Mouse (Mus musculus): ENCODE data around the gene Rin2. TPM values are rescaled to one million over a fixed set of nuclear protein-coding genes. Genes with fewer than 3 reads are reported as not detected.

Gene Rin2
- polyA plus RNA-seq, 1 experiment from 2014 or later, result 56.0 TPM

- Histone ChIP-seq H3K36me3 (no peaks in the 10 kb centered on the region), H3K27ac (peak overlapping the region; percentile 91), H3K9me3 (no peaks in the 10 kb centered on the region), H3K4me1 (peaks cover 39% of the 10 kb centered on the region), H3K4me3 (no peak overlapping the region), H3K27me3 (no peaks in the 10 kb centered on the region), H3K4me2 (no peak overlapping the region), H3K9ac (no peak overlapping the region)
- 38% methylated on average over 13 of the region's 13 CpGs for WGBS
- no peak for ATAC-seq (ENCODE audit: insufficient number of reproducible peaks, low FRiP score, low TSS enrichment, low read depth)
These were observed 109.4 kb downstream of the Rin2 start for GRCm38 (mm10) chr2:145784246-145784935.

GRCm38 (mm10) chr2:145784964-145785363 lies 109.9 kb downstream of the Rin2 start:
- Histone ChIP-seq H3K4me3 (no peak overlapping the region), H3K27ac (peak overlapping the region; percentile 91), H3K9me3 (no peaks in the 10 kb centered on the region), H3K4me1 (peaks cover 39% of the 10 kb centered on the region), H3K27me3 (no peaks in the 10 kb centered on the region), H3K36me3 (no peaks in the 10 kb centered on the region), H3K4me2 (no peak overlapping the region; the same call in 1 of the 2 replicates), H3K9ac (no peak overlapping the region)
- 86% methylated on average over 1 of the region's 1 CpGs for WGBS
- ATAC-seq (ENCODE audit: insufficient number of reproducible peaks, low FRiP score, low TSS enrichment, low read depth), result no peak

GRCm38 (mm10) chr2:145785758-145786617 lies 111.0 kb downstream of the Rin2 start:
- Histone ChIP-seq H3K36me3 (no peaks in the 10 kb centered on the region), H3K4me2 (peak overlapping the region; percentile 58), H3K4me1 (peaks cover 39% of the 10 kb centered on the region), H3K9me3 (no peaks in the 10 kb centered on the region), H3K27me3 (no peaks in the 10 kb centered on the region), H3K27ac (peak overlapping the region; percentile 91), H3K9ac (peak overlapping the region; percentile 15; the same call in 1 of the 2 replicates), H3K4me3 (peak overlapping the region; percentile 36)
- ATAC-seq (ENCODE audit: insufficient number of reproducible peaks, low FRiP score, low TSS enrichment, low read depth), result peak; percentile 76
- 2% methylated on average over 18 of the region's 18 CpGs for WGBS

- H3K27ac ChIP-seq, result peak overlapping the region; percentile 91
- ATAC-seq (ENCODE audit: insufficient number of reproducible peaks, low FRiP score, low TSS enrichment, low read depth), result no peak
- H3K9ac ChIP-seq, result peak overlapping the region; percentile 15; the same call in 1 of the 2 replicates
- H3K4me2 ChIP-seq, result peak overlapping the region; percentile 58
- peak overlapping the region; percentile 36 for H3K4me3 ChIP-seq
- H3K4me1 ChIP-seq, result peaks cover 38% of the 10 kb centered on the region
- no peaks in the 10 kb centered on the region for H3K27me3 ChIP-seq
- WGBS, result 12% methylated on average over 3 of the region's 3 CpGs
- no peaks in the 10 kb centered on the region for H3K36me3 ChIP-seq
- H3K9me3 ChIP-seq, result no peaks in the 10 kb centered on the region
These were observed 111.6 kb downstream of the Rin2 start for GRCm38 (mm10) chr2:145786618-145786932.

GRCm38 (mm10) chr2:145787486-145787885 lies 112.5 kb downstream of the Rin2 start:
- WGBS, result 64% methylated on average over 7 of the region's 7 CpGs
- no peak; the same call in 1 of the 2 replicates for ATAC-seq (ENCODE audit: insufficient number of reproducible peaks, low FRiP score, low TSS enrichment, low read depth)
- peak overlapping the region; percentile 36; the same call in 1 of the 2 replicates for H3K4me3 ChIP-seq
- H3K9ac ChIP-seq, result no peak overlapping the region
- peak overlapping the region; percentile 91; the same call in 1 of the 2 replicates for H3K27ac ChIP-seq
- no peaks in the 10 kb centered on the region for H3K36me3 ChIP-seq
- peaks cover 36% of the 10 kb centered on the region for H3K4me1 ChIP-seq
- peak overlapping the region; percentile 58 for H3K4me2 ChIP-seq
- H3K27me3 ChIP-seq, result no peaks in the 10 kb centered on the region
- no peaks in the 10 kb centered on the region for H3K9me3 ChIP-seq

- H3K36me3 ChIP-seq, result no peaks in the 10 kb centered on the region
- no peak overlapping the region for H3K4me3 ChIP-seq
- no peak overlapping the region for H3K27ac ChIP-seq
- H3K4me1 ChIP-seq, result peaks cover 36% of the 10 kb centered on the region
- no peak overlapping the region for H3K9ac ChIP-seq
- WGBS, result 96% methylated on average over 3 of the region's 3 CpGs
- no peak for ATAC-seq (ENCODE audit: insufficient number of reproducible peaks, low FRiP score, low TSS enrichment, low read depth)
- H3K4me2 ChIP-seq, result no peak overlapping the region
- no peaks in the 10 kb centered on the region for H3K9me3 ChIP-seq
- no peaks in the 10 kb centered on the region for H3K27me3 ChIP-seq
These were observed 113.7 kb downstream of the Rin2 start for GRCm38 (mm10) chr2:145788562-145789346.

GRCm38 (mm10) chr2:145793702-145794101 lies 118.7 kb downstream of the Rin2 start:
- no peaks in the 10 kb centered on the region for H3K36me3 ChIP-seq
- no peaks in the 10 kb centered on the region for H3K9me3 ChIP-seq
- no peak for ATAC-seq (ENCODE audit: insufficient number of reproducible peaks, low FRiP score, low TSS enrichment, low read depth)
- no peaks in the 10 kb centered on the region for H3K27me3 ChIP-seq
- H3K4me3 ChIP-seq, result no peak overlapping the region
- H3K4me2 ChIP-seq, result no peak overlapping the region
- no peak overlapping the region for H3K9ac ChIP-seq
- WGBS, result 39% methylated on average over 1 of the region's 1 CpGs
- H3K27ac ChIP-seq, result no peak overlapping the region
- H3K4me1 ChIP-seq, result peaks cover 14% of the 10 kb centered on the region

- no peaks in the 10 kb centered on the region for H3K36me3 ChIP-seq
- H3K9me3 ChIP-seq, result no peaks in the 10 kb centered on the region
- ATAC-seq (ENCODE audit: insufficient number of reproducible peaks, low FRiP score, low TSS enrichment, low read depth), result no peak
- H3K27ac ChIP-seq, result no peak overlapping the region
- H3K4me2 ChIP-seq, result no peak overlapping the region
- H3K27me3 ChIP-seq, result no peaks in the 10 kb centered on the region
- 38% methylated on average over 5 of the region's 5 CpGs for WGBS
- peaks cover 14% of the 10 kb centered on the region for H3K4me1 ChIP-seq
- H3K9ac ChIP-seq, result no peak overlapping the region
- no peak overlapping the region for H3K4me3 ChIP-seq
These were observed 119.4 kb downstream of the Rin2 start for GRCm38 (mm10) chr2:145794318-145794954.

- ATAC-seq (ENCODE audit: insufficient number of reproducible peaks, low FRiP score, low TSS enrichment, low read depth), result no peak
- peaks cover 19% of the 10 kb centered on the region for H3K4me1 ChIP-seq
- H3K9me3 ChIP-seq, result no peaks in the 10 kb centered on the region
- H3K4me3 ChIP-seq, result no peak overlapping the region
- no peaks in the 10 kb centered on the region for H3K27me3 ChIP-seq
- WGBS, result 71% methylated on average over 1 of the region's 1 CpGs
- H3K9ac ChIP-seq, result no peak overlapping the region
- H3K4me2 ChIP-seq, result no peak overlapping the region
- no peaks in the 10 kb centered on the region; the same call in 1 of the 2 replicates for H3K36me3 ChIP-seq
- H3K27ac ChIP-seq, result no peak overlapping the region
These were observed 122.8 kb downstream of the Rin2 start for GRCm38 (mm10) chr2:145797851-145798250.

- H3K36me3 ChIP-seq, result peaks cover 7% of the 10 kb centered on the region; the same call in 1 of the 2 replicates
- H3K9ac ChIP-seq, result no peak overlapping the region
- no peak overlapping the region for H3K4me3 ChIP-seq
- no peaks in the 10 kb centered on the region for H3K9me3 ChIP-seq
- WGBS, result 78% methylated on average over 3 of the region's 3 CpGs
- ATAC-seq (ENCODE audit: insufficient number of reproducible peaks, low FRiP score, low TSS enrichment, low read depth), result no peak
- no peaks in the 10 kb centered on the region for H3K27me3 ChIP-seq
- peaks cover 19% of the 10 kb centered on the region for H3K4me1 ChIP-seq
- H3K27ac ChIP-seq, result no peak overlapping the region
- H3K4me2 ChIP-seq, result no peak overlapping the region
These were observed 123.9 kb downstream of the Rin2 start for GRCm38 (mm10) chr2:145798954-145799353.

- peak overlapping the region; percentile 55 for H3K27ac ChIP-seq
- ATAC-seq (ENCODE audit: insufficient number of reproducible peaks, low FRiP score, low TSS enrichment, low read depth), result no peak
- 41% methylated on average over 9 of the region's 9 CpGs for WGBS
These were observed 126.5 kb downstream of the Rin2 start for GRCm38 (mm10) chr2:145801322-145802052.

More at GRCm38 (mm10) chr2:145801322-145802052, 126.5 kb downstream of the Rin2 start:
- peaks cover 5% of the 10 kb centered on the region for H3K4me1 ChIP-seq
- H3K9me3 ChIP-seq, result no peaks in the 10 kb centered on the region
- H3K4me2 ChIP-seq, result no peak overlapping the region
- H3K4me3 ChIP-seq, result no peak overlapping the region
- H3K9ac ChIP-seq, result no peak overlapping the region
- H3K36me3 ChIP-seq, result peaks cover 7% of the 10 kb centered on the region; the same call in 1 of the 2 replicates
- H3K27me3 ChIP-seq, result no peaks in the 10 kb centered on the region
